Mouse (Mus musculus) heart, adult 9 months (tissue): ENCODE data around the gene Sppl2c.

Source experiments
- DNase-seq, 2 experiments: peaks; one replicate each; pipeline ENCODE4 v3.0.0; 2022; ENCODE audit warnings: low spot score in 2 of 2

Sppl2c gene

DNA sequence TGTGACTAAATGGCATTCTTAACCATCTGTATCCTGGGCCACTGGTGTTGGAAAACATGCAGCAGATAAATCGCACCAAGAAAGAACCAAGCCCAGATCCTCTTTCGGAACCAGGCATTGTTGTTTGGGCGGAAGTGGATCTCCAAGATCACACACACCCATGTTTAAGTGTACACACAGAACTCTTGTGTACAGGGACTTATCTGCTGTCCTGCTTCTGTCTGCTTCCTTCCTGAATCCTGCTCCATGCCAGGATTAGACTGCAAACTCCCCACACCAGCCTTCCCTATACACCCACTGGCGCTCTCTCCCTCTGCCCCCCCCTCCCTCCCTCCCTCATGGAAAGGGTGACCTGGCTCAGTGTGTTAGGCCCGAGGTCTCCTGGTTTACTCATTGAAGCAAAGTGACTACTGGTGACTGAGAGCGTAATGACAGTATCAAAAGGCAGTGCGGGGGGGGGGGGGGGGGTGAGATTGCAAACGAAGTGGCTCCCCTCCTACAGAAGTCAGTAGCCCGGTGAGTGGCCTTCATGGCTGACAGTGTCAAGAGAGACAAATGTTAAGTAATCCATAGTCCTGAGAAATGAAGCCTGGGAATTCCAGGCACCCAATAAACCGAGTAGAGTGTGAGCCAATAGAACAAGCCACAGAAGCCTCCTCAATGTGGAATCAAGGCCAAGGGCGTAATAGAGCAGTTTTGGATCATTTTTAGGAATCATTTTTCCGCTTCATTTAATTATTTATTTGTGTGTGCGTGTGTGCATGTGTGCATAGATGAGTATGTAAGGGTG is 52.0 kb downstream of the Sppl2c start:
- no peak for DNase-seq
